Mouse (Mus musculus) left cerebral cortex, adult 9 months (tissue): Measurements from ENCODE around the gene Gm33815.
"Not testable (repeated sequence)": the region's sequence is repeated elsewhere in the genome, so short reads cannot be mapped to it uniquely, and the experiment has no call there.

ENCODE experiments used
- DNase-seq, 2 experiments: peaks; one replicate each; pipeline ENCODE4 v3.0.0; 2022; ENCODE audit warnings: low spot score in 2 of 2

Gene Gm33815

GRCm38 (mm10) chrY:69320832-69321231, at the start of gene Gm33815:
Gene Gm33815, plus strand, starts transcription at chrY:69321132.
- not testable (repeated sequence) for DNase-seq
